Mouse (Mus musculus) heart, adult 8-10 months (tissue): ENCODE data around the gene Inpp4b. TPM values are rescaled to one million over a fixed set of nuclear protein-coding genes. Genes with fewer than 3 reads are reported as not detected.
"Not testable (repeated sequence)": the region's sequence is repeated elsewhere in the genome, so short reads cannot be mapped to it uniquely, and the experiment has no call there.

Experiments used
- DNase-seq: peaks from one replicate; pipeline ENCODE4 v3.0.0; 2022; ENCODE audit warnings: low spot score
- total RNA-seq, 4 experiments: library from RNA; stranded (reverse); gene quantifications; 2 replicates each; pipeline ENCODE4 v1.2.4; 2022

The Inpp4b gene
- total RNA-seq, 4 experiments from 2014 or later = 50.3 to 81.7 (median 64.1) TPM

DNA sequence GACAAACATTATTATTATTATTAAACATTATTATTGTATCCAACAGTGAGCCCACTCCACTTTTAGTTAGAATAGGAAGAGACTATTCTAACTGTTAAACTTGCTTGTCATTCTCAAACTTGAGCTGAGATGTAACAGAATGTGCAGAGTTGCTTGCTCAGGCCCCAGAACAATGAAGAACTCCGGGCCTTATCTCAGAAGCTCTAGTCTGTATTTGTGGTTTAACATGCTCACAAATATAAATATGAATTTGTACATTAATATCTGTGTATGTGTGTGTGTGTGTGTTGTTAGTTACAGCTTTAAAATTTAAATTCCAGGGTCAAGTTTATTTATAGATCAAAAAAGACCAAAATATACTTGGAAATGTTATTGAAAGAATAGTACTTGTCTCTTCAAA is 435.3 kb downstream of the Inpp4b start:
- DNase-seq = no peak

DNA sequence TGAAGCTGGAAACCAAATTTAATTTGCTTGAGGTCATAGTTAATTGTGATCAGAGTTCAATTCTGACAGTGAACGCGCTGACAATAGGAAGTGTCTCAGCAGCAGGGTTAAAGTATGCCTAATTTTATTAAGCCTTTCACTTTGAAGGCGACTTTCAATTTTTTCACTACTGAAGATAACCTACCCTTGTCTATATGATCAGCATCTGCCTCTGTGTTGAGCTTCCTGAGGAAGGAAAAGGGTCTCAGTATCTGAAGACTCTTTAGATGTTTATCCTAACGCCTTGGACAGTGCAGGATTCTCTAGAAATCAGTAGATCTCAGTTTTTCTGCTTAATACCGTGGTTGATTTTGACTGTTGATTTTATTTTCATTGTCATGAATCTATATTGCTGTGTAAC is 437.1 kb downstream of the Inpp4b start:
- no peak for DNase-seq

DNA sequence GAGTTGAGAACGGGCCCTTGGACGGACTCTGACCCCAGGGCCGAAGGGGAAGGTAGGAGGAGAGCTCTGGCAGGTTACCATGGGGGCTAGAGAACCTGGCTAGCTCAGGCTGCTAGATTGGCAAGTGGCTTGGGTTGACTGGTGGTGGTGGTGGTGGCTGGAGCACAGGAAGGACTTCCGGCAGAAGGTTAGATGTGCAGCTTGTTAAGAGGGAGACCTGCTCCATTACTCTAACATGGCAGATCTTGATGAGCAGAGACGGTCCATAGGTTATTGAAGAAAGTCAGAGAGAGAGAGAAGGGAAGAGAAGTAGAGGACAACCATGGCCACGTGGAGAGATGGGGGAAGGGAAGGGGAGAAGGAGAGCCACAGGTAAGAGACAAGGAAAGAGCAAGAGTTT is 437.8 kb downstream of the Inpp4b start:
- no peak for DNase-seq

DNA sequence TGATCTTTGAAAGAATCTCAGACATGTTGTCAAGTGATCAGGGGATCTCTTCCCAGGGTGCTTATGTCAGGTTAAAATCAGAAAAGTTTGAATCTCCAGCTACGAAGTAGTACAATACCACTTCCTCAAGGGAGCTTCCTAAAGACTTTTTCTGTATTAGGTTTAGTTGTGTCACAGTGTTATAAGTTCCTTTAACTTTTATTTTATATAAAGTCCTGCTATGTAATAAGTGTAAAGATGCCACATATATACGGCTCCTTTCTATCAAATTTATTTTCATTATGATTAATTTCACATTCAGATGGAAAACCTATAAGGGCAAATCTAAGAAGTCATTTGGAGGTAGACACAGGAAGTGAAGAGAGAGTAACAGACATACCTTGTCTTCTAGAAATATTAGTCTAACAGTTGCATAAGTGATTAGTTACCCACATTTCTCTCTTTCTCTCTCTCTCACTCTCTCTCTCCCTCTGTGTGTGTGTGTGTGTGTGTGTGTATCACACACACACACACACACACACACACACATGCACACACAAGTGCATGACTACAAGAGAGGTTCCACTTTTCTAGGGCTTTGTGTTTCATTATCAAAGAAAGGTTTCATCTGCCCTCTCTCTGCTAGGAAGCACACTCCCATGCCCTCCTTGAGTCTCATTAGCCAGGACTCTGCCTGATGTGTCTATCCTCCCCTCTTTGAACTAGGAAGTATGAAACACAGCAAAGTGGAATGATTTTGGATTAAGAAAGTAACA is 438.7 kb downstream of the Inpp4b start:
- DNase-seq = no peak

DNA sequence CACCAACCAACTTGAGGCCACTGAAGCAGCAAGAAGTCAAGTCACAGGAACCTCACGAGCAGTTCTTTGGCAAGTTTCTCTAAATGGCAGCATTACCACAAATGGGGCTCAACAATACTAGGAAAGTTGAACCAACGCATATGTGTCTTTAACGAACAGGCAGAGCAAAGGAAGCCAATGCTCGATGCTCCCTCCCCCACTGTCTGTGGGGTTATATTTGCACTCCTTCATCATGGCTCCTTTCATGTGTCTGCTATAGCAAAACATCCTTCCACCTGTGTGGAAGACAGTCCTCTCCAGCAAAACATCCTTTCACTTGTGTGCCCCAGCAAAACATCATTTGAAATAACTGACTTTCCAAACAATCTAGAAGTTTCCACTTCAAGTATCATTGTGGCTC is 440.4 kb downstream of the Inpp4b start:
- no peak for DNase-seq

DNA sequence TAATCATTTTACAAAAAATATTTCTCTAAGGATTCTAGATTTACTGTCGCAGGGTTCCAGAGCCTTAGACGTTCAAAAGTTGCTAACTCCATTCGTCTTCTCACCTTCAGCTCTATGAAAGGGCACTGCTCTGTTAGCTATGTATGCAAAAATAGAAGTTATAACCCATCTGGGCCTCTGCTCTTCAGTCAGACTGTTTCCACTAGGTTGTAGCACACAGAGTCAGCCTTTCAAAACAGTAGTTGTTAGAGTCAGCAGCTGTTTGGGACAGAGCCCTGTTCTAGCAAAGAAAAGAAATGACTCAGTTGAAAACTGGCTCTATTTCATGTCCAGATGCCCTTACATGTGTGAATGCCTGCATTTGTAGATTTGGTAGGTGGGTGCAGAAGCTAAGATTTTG is 442.4 kb downstream of the Inpp4b start:
- no peak for DNase-seq

- DNase-seq = no peak
Observed at GRCm38 (mm10) chr8:81788498-81788897, 446.1 kb downstream of the Inpp4b start.

- DNase-seq = no peak
Observed at GRCm38 (mm10) chr8:81792649-81793048, 450.3 kb downstream of the Inpp4b start.

DNA sequence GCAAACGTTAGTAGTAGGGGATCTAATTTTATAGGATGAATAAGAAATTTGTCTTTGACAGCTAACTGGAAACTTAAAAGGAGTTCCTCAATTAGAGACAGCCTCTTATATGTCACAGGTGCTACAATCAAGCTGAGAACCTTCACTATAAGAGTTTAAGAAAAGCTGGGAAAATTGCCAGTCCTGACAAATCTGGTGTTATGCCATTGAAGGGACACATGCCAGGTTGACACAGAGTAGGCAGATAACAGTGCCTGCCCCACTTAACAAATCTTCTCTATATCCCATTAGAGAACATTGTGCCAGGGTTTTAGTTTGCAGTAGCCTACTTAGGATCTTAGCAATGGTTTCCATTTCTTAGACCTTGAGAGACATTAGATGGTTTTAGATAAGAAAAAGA is 456.1 kb downstream of the Inpp4b start:
- DNase-seq = peak; percentile 52

GRCm38 (mm10) chr8:81800792-81801191 is 458.4 kb downstream of the Inpp4b start:
- no peak for DNase-seq

DNA sequence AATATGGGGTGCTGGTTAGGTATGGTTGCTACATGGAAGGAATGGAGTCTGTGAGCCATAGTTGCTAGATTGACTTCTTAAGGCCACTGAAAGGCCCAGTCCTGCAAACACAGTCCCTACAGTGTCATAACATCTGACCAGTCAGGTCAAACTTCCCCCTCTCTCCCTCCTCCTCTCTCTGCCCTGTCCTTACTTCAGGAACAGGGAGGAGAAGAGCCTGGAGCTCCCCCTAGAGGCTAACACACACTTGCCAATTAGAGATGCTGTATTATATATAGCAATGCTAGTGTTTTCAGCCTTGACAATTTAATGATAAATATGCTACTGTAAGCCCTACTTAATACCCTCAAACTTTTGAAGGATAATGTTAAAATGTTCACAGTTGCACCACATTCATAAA is 464.4 kb downstream of the Inpp4b start:
- peak; percentile 60 for DNase-seq

GRCm38 (mm10) chr8:81807578-81807977 is 465.2 kb downstream of the Inpp4b start:
- DNase-seq = no peak

GRCm38 (mm10) chr8:81808406-81808805 is 466.1 kb downstream of the Inpp4b start:
- DNase-seq = no peak

GRCm38 (mm10) chr8:81809414-81809813 is 467.1 kb downstream of the Inpp4b start:
- not testable (repeated sequence) for DNase-seq

DNA sequence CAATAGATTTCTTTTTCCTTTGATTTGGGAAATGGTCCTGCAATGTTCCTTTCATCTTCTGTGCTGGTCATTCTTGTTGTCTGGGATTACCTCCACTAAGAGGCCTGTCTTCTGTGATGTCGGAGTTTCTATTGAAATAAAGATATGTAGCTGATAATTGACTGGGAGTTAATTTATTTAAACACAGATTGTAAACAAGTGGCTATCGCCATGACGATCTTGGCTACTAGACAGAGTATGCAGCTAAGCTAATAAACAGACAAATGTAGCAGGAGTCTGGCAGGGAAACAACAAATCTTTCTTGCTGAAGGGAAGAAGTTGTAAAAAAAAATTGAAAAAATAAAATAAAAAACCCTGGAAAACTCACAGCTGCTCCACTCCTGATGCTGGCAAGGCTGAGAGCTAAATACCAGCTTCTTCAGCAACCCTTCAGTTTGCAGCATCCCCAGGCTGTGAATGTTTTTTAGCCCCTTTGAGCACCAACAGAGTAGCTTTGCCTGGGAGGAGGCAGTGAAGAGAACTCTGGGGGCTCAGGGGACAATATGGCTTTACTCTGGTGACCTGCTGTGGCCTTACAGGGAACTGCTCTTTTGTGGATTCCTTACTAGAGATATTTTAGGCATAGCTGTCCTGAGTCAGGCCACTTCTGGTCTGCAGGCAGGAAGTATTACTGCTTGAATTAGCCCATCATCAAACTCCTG is 469.8 kb downstream of the Inpp4b start:
- peak; percentile 21 for DNase-seq

DNA sequence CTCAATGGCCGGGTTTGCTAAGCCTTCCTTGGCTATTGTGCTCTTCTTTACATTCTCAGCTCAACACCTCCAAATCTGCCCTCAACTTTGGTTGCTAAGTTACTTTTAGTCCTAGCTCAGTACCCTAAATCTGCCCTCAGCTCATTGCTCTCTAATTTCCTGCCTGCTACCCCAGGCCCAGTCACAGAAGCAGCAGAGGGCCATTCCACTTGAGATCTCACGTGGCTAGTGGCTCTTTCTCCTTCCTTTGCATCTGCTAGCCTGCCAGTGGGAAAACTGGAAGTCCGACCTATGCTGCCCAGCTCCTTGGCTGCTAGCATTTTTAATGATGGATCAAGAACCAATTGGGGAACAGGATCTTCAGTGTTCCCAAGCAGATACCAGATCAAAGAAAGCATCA is 472.4 kb downstream of the Inpp4b start:
- DNase-seq = no peak

GRCm38 (mm10) chr8:81815551-81815950 is 473.2 kb downstream of the Inpp4b start:
- no peak for DNase-seq

DNA sequence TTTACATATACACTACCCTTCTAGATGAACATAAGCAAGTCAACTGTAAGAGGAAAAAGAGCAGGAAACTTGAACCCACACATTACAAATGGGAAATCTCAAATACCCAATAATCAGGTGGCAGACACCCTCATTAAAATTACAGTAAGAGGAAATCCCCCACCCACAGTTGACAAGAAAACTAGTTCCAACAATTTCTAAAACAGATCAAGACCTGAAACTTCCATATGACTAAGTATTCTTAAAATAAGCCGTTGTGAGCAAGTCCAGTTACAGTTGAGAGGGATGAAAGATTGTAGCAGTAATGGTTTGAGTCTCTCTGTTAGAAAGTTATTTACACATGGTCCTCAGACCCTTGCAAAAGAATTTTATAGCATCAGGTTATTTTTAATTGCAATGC is 480.8 kb downstream of the Inpp4b start:
- DNase-seq = no peak

DNA sequence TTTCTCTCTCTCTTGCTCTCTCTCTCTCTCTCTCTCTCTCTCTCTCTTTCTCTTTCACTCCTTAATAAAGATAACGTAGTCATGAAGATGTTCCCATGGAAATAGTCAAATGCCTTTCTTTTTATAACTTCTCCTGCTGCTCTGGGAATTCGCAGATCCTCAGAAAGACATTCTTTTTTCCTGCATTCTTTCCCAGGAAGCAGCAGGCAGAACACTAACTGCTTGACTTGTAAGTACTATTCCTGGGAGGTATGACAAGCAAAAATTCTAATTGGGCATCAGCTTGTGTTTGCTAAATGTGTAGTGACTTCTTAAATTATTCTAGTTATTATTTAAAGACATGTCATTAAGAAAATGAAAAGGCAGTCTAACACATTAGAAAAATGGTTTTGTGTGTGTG is 482.6 kb downstream of the Inpp4b start:
- peak; percentile 23 for DNase-seq

GRCm38 (mm10) chr8:81826406-81826805 is 484.1 kb downstream of the Inpp4b start:
- DNase-seq = peak; percentile 31

DNA sequence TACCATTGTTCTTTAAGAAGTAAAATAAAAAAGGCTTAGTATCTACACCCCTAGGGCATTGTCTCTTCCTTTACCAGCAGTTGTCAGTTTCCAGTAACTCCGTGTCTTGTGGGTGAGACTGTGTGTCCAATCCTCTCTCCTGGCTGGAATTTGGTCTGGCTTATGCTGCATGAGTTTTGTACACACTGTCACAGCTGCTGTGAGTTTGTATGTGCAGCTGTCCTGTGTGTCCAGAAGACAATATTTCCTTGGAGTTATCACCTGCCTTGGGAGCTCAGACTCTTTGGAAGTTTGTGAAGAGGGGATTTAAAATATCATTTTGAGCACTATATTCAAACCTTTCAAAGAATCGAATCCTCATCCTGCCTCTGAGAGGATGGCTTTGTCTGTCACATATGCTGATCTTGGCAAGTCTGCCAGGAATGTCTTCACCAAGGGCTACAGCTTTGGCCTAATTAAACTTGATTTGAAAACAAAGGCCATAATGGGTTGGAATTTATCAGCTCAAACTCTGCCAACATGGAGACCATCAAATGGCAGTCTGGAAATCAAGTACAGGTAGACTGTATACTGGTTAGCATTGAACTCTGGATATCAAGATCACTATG is 485.1 kb downstream of the Inpp4b start:
- DNase-seq = no peak

DNA sequence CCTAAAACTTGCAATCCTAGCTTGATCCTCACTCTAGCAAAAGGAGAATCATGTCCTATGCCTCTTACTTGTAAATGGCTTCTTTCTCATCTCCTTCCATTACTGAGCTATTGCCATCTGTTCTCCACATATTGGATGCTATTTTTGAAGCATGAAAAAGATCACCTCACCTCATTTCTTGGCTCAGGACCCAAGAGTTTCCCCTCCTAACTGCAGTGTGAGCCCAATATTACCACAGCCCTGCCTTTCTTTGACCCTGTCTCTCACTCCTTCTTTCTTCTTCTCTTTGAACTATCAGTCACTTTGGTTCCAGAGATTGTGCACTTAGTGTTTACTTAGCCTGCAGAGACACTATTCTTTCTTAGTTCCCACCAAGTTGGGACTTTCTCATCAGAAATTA is 489.1 kb downstream of the Inpp4b start:
- DNase-seq = no peak

GRCm38 (mm10) chr8:81833852-81834251 is 491.5 kb downstream of the Inpp4b start:
- no peak for DNase-seq
